Mouse (Mus musculus) CD4-positive, CD25-positive, alpha-beta regulatory T cell, adult 9 weeks (primary cell): ENCODE measurements around the gene Olfr267. TPM values are rescaled to one million over a fixed set of nuclear protein-coding genes. Genes with fewer than 3 reads are reported as not detected.

Experiments used
- polyA plus RNA-seq: library from polyadenylated mRNA; unstranded; fragments of 100-300 nt; shearing (Covaris generic); gene quantifications from one replicate; pipeline ENCODE4 v1.2.1, GENCODE M21; 2017

The Olfr267 gene
- not detected for polyA plus RNA-seq

GRCm38 (mm10) chr4:58787616-58788015 lies at the start of gene Olfr267:
Gene Olfr267, minus strand, starts transcription at chr4:58787716.

Other genes with a start within 250 kb of the Olfr267 start
- gene Lpar1, start 233.8 kb downstream of the Olfr267 start, polyA plus RNA-seq, result not detected
- 31.8 TPM for gene Ecpas, start 125.0 kb upstream of the Olfr267 start, polyA plus RNA-seq
- gene Zkscan16, start 155.9 kb upstream of the Olfr267 start, polyA plus RNA-seq, result not detected
- 0.58 TPM for gene Ptgr1, start 199.4 kb upstream of the Olfr267 start, polyA plus RNA-seq
- 0.31 TPM for gene Dnajc25, start 207.3 kb upstream of the Olfr267 start, polyA plus RNA-seq
- gene Gm20503, start 215.5 kb upstream of the Olfr267 start, polyA plus RNA-seq, result not detected
- 142 TPM for gene Gng10, start 247.4 kb upstream of the Olfr267 start, polyA plus RNA-seq